Mouse (Mus musculus): ENCODE measurements at regions not wholly inside any gene's neighbourhood (a gene's known extent, or its start where the extent isn't known, plus 50 kb on each side); places are given as distances from the start of the nearest gene placed in this dataset.
A peak's percentile ranks its signal among the peaks of the same experiment; 100 is the strongest.

GRCm38 (mm10) chr3:53965142-53965541 is 101.5 kb upstream of the Ufm1 start:
- DNase-seq (ENCODE audit: low spot score in 2 of 2), result no peak

GRCm38 (mm10) chr3:53953801-53954200 is 90.2 kb upstream of the Ufm1 start:
- no peak for DNase-seq (ENCODE audit: low spot score in 2 of 2)

- no peak for DNase-seq (ENCODE audit: low spot score in 2 of 2)
Measured at GRCm38 (mm10) chr3:53939684-53940189, 76.1 kb upstream of the Ufm1 start.

- peak; percentile 15 to 39 for DNase-seq (ENCODE audit: low spot score in 2 of 2)
Measured at GRCm38 (mm10) chr3:53931745-53932144, 68.1 kb upstream of the Ufm1 start.

GRCm38 (mm10) chr3:53919941-53920340 is 56.3 kb upstream of the Ufm1 start:
- no peak for DNase-seq (ENCODE audit: low spot score in 2 of 2)

- no peak for DNase-seq (ENCODE audit: low spot score in 2 of 2)
Measured at GRCm38 (mm10) chr3:53919541-53919940, 55.9 kb upstream of the Ufm1 start.

- DNase-seq (ENCODE audit: low spot score in 2 of 2), result no peak
Measured at GRCm38 (mm10) chr3:53917960-53918359, 54.3 kb upstream of the Ufm1 start.

GRCm38 (mm10) chr3:53913984-53914669 is 50.5 kb upstream of the Ufm1 start:
- DNase-seq (ENCODE audit: low spot score in 2 of 2), result no peak
